Mouse (Mus musculus): ENCODE data around the gene Rab11fip4.
"Not testable (repeated sequence)": the region's sequence is repeated elsewhere in the genome, so short reads cannot be mapped to it uniquely, and the experiment has no call there.

Rab11fip4 gene

GRCm38 (mm10) chr11:79678363-79679153 lies 87.5 kb downstream of the Rab11fip4 start:
- no peak for DNase-seq (ENCODE audit: low spot score)

- no peak for DNase-seq (ENCODE audit: low spot score)
Observed at GRCm38 (mm10) chr11:79679929-79680328, 88.9 kb downstream of the Rab11fip4 start.

- no peak for DNase-seq (ENCODE audit: low spot score)
Observed at GRCm38 (mm10) chr11:79680559-79680958, 89.5 kb downstream of the Rab11fip4 start.

- DNase-seq (ENCODE audit: low spot score) = no peak
Observed at GRCm38 (mm10) chr11:79681182-79681581, 90.2 kb downstream of the Rab11fip4 start.

GRCm38 (mm10) chr11:79681798-79682197 lies 90.8 kb downstream of the Rab11fip4 start:
- no peak for DNase-seq (ENCODE audit: low spot score)

GRCm38 (mm10) chr11:79685109-79685508 lies 94.1 kb downstream of the Rab11fip4 start:
- no peak for DNase-seq (ENCODE audit: low spot score)

GRCm38 (mm10) chr11:79686501-79687121 lies 95.6 kb downstream of the Rab11fip4 start:
- peak; percentile 93 for DNase-seq (ENCODE audit: low spot score)

- DNase-seq (ENCODE audit: low spot score) = no peak
Observed at GRCm38 (mm10) chr11:79689916-79690315, 98.9 kb downstream of the Rab11fip4 start.

- DNase-seq (ENCODE audit: low spot score) = no peak
Observed at GRCm38 (mm10) chr11:79691513-79691912, 100.5 kb downstream of the Rab11fip4 start.

- DNase-seq (ENCODE audit: low spot score) = no peak
Observed at GRCm38 (mm10) chr11:79696390-79697307, 105.6 kb downstream of the Rab11fip4 start.

GRCm38 (mm10) chr11:79698071-79698470 lies 107.1 kb downstream of the Rab11fip4 start:
- DNase-seq (ENCODE audit: low spot score) = no peak

- DNase-seq (ENCODE audit: low spot score) = not testable (repeated sequence)
Observed at GRCm38 (mm10) chr11:79698542-79698941, 107.5 kb downstream of the Rab11fip4 start.

GRCm38 (mm10) chr11:79701466-79701865 lies 110.5 kb downstream of the Rab11fip4 start:
- DNase-seq (ENCODE audit: low spot score) = no peak

- DNase-seq (ENCODE audit: low spot score) = no peak
Observed at GRCm38 (mm10) chr11:79702092-79702491, 111.1 kb downstream of the Rab11fip4 start.

- DNase-seq (ENCODE audit: low spot score) = no peak
Observed at GRCm38 (mm10) chr11:79703452-79703851, 112.4 kb downstream of the Rab11fip4 start.

- peak; percentile 40 for DNase-seq (ENCODE audit: low spot score)
Observed at GRCm38 (mm10) chr11:79703885-79704291, 112.9 kb downstream of the Rab11fip4 start.

GRCm38 (mm10) chr11:79704318-79705150 lies 113.5 kb downstream of the Rab11fip4 start:
- peak; percentile 88 for DNase-seq (ENCODE audit: low spot score)

GRCm38 (mm10) chr11:79707084-79707483 lies 116.1 kb downstream of the Rab11fip4 start:
- no peak for DNase-seq (ENCODE audit: low spot score)

- peak; percentile 41 for DNase-seq (ENCODE audit: low spot score)
Observed at GRCm38 (mm10) chr11:79710868-79711765, 120.1 kb downstream of the Rab11fip4 start.

GRCm38 (mm10) chr11:79711766-79712369 lies 120.9 kb downstream of the Rab11fip4 start:
- no peak for DNase-seq (ENCODE audit: low spot score)
